Comparison of ENCODE assay signal across 11 mouse cellular contexts in the genomic region with DNA sequence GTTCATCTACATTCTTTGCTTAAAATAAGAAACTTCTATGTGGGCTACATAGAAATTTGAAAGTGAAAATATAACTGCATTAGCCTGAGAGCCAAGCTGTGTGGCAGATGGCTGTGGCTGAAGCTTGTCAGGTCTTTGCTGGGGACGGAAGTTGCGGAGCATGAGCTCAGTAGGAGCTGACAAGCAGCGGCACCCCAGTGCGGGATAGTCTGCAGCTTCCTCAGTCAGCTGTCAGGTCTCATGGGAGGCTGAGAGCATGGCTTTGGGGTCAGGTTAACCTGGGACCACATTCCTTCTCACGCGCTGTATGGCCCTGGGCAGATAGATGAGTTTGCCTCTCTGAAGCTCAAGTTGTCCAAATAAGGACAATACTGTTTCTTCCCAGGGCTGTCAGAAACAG. TPM values are rescaled to one million over a fixed set of nuclear protein-coding genes. Genes with fewer than 3 reads are reported as not detected.
DNase-seq lines count a peak whose midpoint lies in the region; ATAC-seq lines count a peak whose summit lies in the region.
"Had no signal": no experiment of that assay in that cellular context is flagged by ENCODE, and none has a peak within 500 bp of the region (broad histone marks: within the 10 kb centered on the region; RNA-seq: fewer than 3 reads in every experiment).

No protein-coding gene starts in this region.

- WGBS in heart, embryonic 11.5 days (ENCODE audit: insufficient replicate concordance) = 37% methylated on average over 6 of the region's 6 CpGs
- WGBS in neural tube, embryonic 13.5 days = 57% methylated on average over 6 of the region's 6 CpGs

- ATAC-seq in heart, embryonic 11.5 days (replicated peaks; ENCODE audit: insufficient number of reproducible peaks, low FRiP score, low TSS enrichment) = no peak
- peak; percentile 32; the same call in 1 of the 2 replicates for ATAC-seq in neural tube, embryonic 13.5 days (ENCODE audit: low read depth)
- no peak for ATAC-seq in granulocyte monocyte progenitor cell, adult 5-6 weeks (replicated peaks; ENCODE audit: poor library complexity, severe bottlenecking)

- no peak overlapping the region for H3K4me3 ChIP-seq in heart, embryonic 11.5 days (ENCODE audit: low read depth, low read length)
- no peak overlapping the region for H3K4me3 ChIP-seq in neural tube, embryonic 13.5 days

- H3K27ac ChIP-seq in heart, embryonic 11.5 days (ENCODE audit: low read depth, low read length) = peak overlapping the region; percentile 22
- peak overlapping the region; percentile 14; the same call in 1 of the 2 replicates for H3K27ac ChIP-seq in neural tube, embryonic 13.5 days (replicated peaks)

- H3K9me3 ChIP-seq in heart, embryonic 11.5 days (replicated peaks; ENCODE audit: control insufficient read depth, low read length) = no peaks in the 10 kb centered on the region; the same call in 1 of the 2 replicates
- H3K9me3 ChIP-seq in neural tube, embryonic 13.5 days = no peaks in the 10 kb centered on the region

- H3K4me1 ChIP-seq in heart, embryonic 11.5 days (ENCODE audit: control insufficient read depth, insufficient read depth, low read length) = peaks cover 15% of the 10 kb centered on the region
- H3K4me1 ChIP-seq in neural tube, embryonic 13.5 days (replicated peaks) = peaks cover 21% of the 10 kb centered on the region

- DNase-seq in heart, adult 9 months (ENCODE audit: low spot score in 2 of 2) = no peak
- DNase-seq in neural tube, embryonic 10.5 days (ENCODE audit: extremely low spot score, low spot score) = no peak
- DNase-seq in left cerebral cortex, postnatal 25 days (ENCODE audit: low spot score in 2 of 2) = peak; percentile 67 to 89
- DNase-seq in telencephalon, adult 2 months (ENCODE audit: low read depth, low spot score) = peak; percentile 83
- no peak for DNase-seq in yolk sac, embryonic 10.5 days (ENCODE audit: low spot score)

- H3K4me2 ChIP-seq in heart, embryonic 11.5 days = no peak overlapping the region
- H3K4me2 ChIP-seq in neural tube, embryonic 13.5 days = no peak overlapping the region

- peaks cover 17% of the 10 kb centered on the region for H3K36me3 ChIP-seq in heart, embryonic 11.5 days (ENCODE audit: control insufficient read depth, insufficient read depth, low read length)
- peaks cover 52% of the 10 kb centered on the region for H3K36me3 ChIP-seq in neural tube, embryonic 13.5 days

- intact Hi-C loops in left cerebral cortex, postnatal 25 days (cut with DNase I) = loop anchor here (1.0 kb wide), 1 partner anchor 23 kb away; no protein-coding TSS in a partner anchor

- H3K9ac ChIP-seq in heart, embryonic 11.5 days (ENCODE audit: low read depth, low read length) = peak overlapping the region; percentile 34; the same call in 1 of the 2 replicates
- no peak overlapping the region for H3K9ac ChIP-seq in neural tube, embryonic 13.5 days

- no peaks in the 10 kb centered on the region for H3K27me3 ChIP-seq in heart, embryonic 11.5 days (ENCODE audit: control insufficient read depth, insufficient read depth, low read length)
- H3K27me3 ChIP-seq in neural tube, embryonic 13.5 days = no peaks in the 10 kb centered on the region

RNA-seq across cellular contexts. Expression of a gene that starts 37.8 kb away (rescaled TPM):
- 21.0 and 26.7 TPM in 2 replicates for polyA plus RNA-seq in heart, embryonic 11.5 days (2014; fragmentation: Nextera tagmentation; extraction: Ambion mirVana)
- 26.3 and 27.8 TPM in 2 replicates for polyA plus RNA-seq in neural tube, embryonic 13.5 days (2015; fragmentation: Nextera tagmentation; extraction: Ambion mirVana)
- 10 to 100 TPM; 30.0 to 30.9 TPM for total RNA-seq in left cerebral cortex, postnatal 25 days (2021)
- total RNA-seq in granulocyte monocyte progenitor cell, adult 5-6 weeks (2014; fragmentation: Nextera tagmentation) = 4.0 and 7.1 TPM in 2 replicates
- 4.6 and 5.7 TPM in 2 replicates for total RNA-seq in granulocyte monocyte progenitor cell, adult 5-6 weeks (2017)

RNA-seq across cellular contexts. Expression of a gene that starts 37.9 kb away (rescaled TPM):
- polyA plus RNA-seq in heart, embryonic 11.5 days (2014; fragmentation: Nextera tagmentation; extraction: Ambion mirVana) = 12.5 and 14.6 TPM in 2 replicates
- 12.6 and 12.9 TPM in 2 replicates for polyA plus RNA-seq in neural tube, embryonic 13.5 days (2015; fragmentation: Nextera tagmentation; extraction: Ambion mirVana)
- total RNA-seq in left cerebral cortex, postnatal 25 days (2021) = 1 to 10 TPM; 8.1 to 9.1 TPM
- 25.2 and 31.1 TPM in 2 replicates for total RNA-seq in granulocyte monocyte progenitor cell, adult 5-6 weeks (2014; fragmentation: Nextera tagmentation)
- 16.5 and 22.9 TPM in 2 replicates for total RNA-seq in granulocyte monocyte progenitor cell, adult 5-6 weeks (2017)

RNA-seq across cellular contexts. Expression of a gene that starts 40.5 kb away (rescaled TPM):
- polyA plus RNA-seq in heart, embryonic 11.5 days (2014; fragmentation: Nextera tagmentation; extraction: Ambion mirVana) = 0.04 and 0.16 TPM in 2 replicates
- polyA plus RNA-seq in neural tube, embryonic 13.5 days (2015; fragmentation: Nextera tagmentation; extraction: Ambion mirVana) = 2.2 and 4.1 TPM in 2 replicates
- total RNA-seq in left cerebral cortex, postnatal 25 days (2021) = under 1 TPM in 1 of 2 experiments, not detected in 1; 0.25 TPM
- total RNA-seq in granulocyte monocyte progenitor cell, adult 5-6 weeks (2014; fragmentation: Nextera tagmentation) = not detected in 2 replicates
- total RNA-seq in granulocyte monocyte progenitor cell, adult 5-6 weeks (2017) = not detected in 2 replicates
- total RNA-seq: monocyte, adult 5-6 weeks had no signal

RNA-seq across cellular contexts. Expression of a gene that starts 52.8 kb away (rescaled TPM):
- 0.50 and 0.63 TPM in 2 replicates for polyA plus RNA-seq in heart, embryonic 11.5 days (2014; fragmentation: Nextera tagmentation; extraction: Ambion mirVana)
- 2.7 and 2.8 TPM in 2 replicates for polyA plus RNA-seq in neural tube, embryonic 13.5 days (2015; fragmentation: Nextera tagmentation; extraction: Ambion mirVana)
- total RNA-seq in left cerebral cortex, postnatal 25 days (2021) = 1 to 10 TPM; 3.6 to 4.5 TPM
- total RNA-seq in granulocyte monocyte progenitor cell, adult 5-6 weeks (2014; fragmentation: Nextera tagmentation) = not detected in 2 replicates
- 0.21 and 0.26 TPM in 2 replicates for total RNA-seq in granulocyte monocyte progenitor cell, adult 5-6 weeks (2017)
- total RNA-seq: monocyte, adult 5-6 weeks had no signal

RNA-seq across cellular contexts. Expression of a gene that starts 53.7 kb away (rescaled TPM):
- not detected in 2 replicates for polyA plus RNA-seq in heart, embryonic 11.5 days (2014; fragmentation: Nextera tagmentation; extraction: Ambion mirVana)
- polyA plus RNA-seq in neural tube, embryonic 13.5 days (2015; fragmentation: Nextera tagmentation; extraction: Ambion mirVana) = not detected in 2 replicates
- not detected for total RNA-seq in left cerebral cortex, postnatal 25 days (2021)
- total RNA-seq in granulocyte monocyte progenitor cell, adult 5-6 weeks (2014; fragmentation: Nextera tagmentation) = not detected in 2 replicates
- total RNA-seq in granulocyte monocyte progenitor cell, adult 5-6 weeks (2017) = not detected in 2 replicates
- total RNA-seq: ES-E14; monocyte, adult 5-6 weeks had no signal
- polyA plus RNA-seq: large intestine, adult 2 months had no signal

Comparison
In these comparisons a context has a peak if more than half of its experiments do, and no peak if none do; other contexts are left out.
1. DNase-seq: peak in left cerebral cortex, postnatal 25 days (2 of 2) and telencephalon, adult 2 months (single experiment); none in heart, adult 9 months (0 of 2), neural tube, embryonic 10.5 days (single experiment) and yolk sac, embryonic 10.5 days (single experiment).